Mouse (Mus musculus) T-cell, adult 2 months (primary cell): ENCODE results near the gene Mlxip.

ENCODE experiments used
- DNase-seq: peaks from one replicate; pipeline ENCODE4 v3.0.0; 2022; ENCODE audit warnings: low spot score

Mlxip gene

GRCm38 (mm10) chr5:123382686-123383085 is 11.9 kb upstream of the Mlxip start:
- DNase-seq, result no peak

GRCm38 (mm10) chr5:123388452-123388851 is 6.1 kb upstream of the Mlxip start:
- DNase-seq, result no peak

GRCm38 (mm10) chr5:123390536-123391441 is 3.8 kb upstream of the Mlxip start:
- DNase-seq, result no peak

- DNase-seq, result no peak
These were observed 3.2 kb upstream of the Mlxip start for GRCm38 (mm10) chr5:123391442-123391809.

- DNase-seq, result no peak
These were observed 754 bp upstream of the Mlxip start for GRCm38 (mm10) chr5:123393786-123394302.

- DNase-seq, result peak; percentile 39
These were observed 621 bp downstream of the Mlxip start for GRCm38 (mm10) chr5:123394957-123395881.

GRCm38 (mm10) chr5:123396901-123397464 is 2.4 kb downstream of the Mlxip start:
- DNase-seq, result no peak

GRCm38 (mm10) chr5:123397786-123398185 is 3.2 kb downstream of the Mlxip start:
- DNase-seq, result peak; percentile 23

- no peak for DNase-seq
These were observed 4.4 kb downstream of the Mlxip start for GRCm38 (mm10) chr5:123398856-123399498.

- no peak for DNase-seq
These were observed 9.9 kb downstream of the Mlxip start for GRCm38 (mm10) chr5:123404480-123404879.

- DNase-seq, result no peak
These were observed 12.4 kb downstream of the Mlxip start for GRCm38 (mm10) chr5:123406952-123407351.

- DNase-seq, result no peak
These were observed 13.6 kb downstream of the Mlxip start for GRCm38 (mm10) chr5:123408176-123408575.

- no peak for DNase-seq
These were observed 17.6 kb downstream of the Mlxip start for GRCm38 (mm10) chr5:123412193-123412592.

GRCm38 (mm10) chr5:123413866-123414363 is 19.3 kb downstream of the Mlxip start:
- no peak for DNase-seq

- no peak for DNase-seq
These were observed 21.6 kb downstream of the Mlxip start for GRCm38 (mm10) chr5:123416149-123416548.

GRCm38 (mm10) chr5:123416566-123417518 is 22.2 kb downstream of the Mlxip start:
- DNase-seq, result no peak

- no peak for DNase-seq
These were observed 29.3 kb downstream of the Mlxip start for GRCm38 (mm10) chr5:123423885-123424284.

GRCm38 (mm10) chr5:123427556-123427955 is 33.0 kb downstream of the Mlxip start:
- DNase-seq, result no peak

GRCm38 (mm10) chr5:123431524-123432304 is 37.1 kb downstream of the Mlxip start:
- DNase-seq, result no peak
